Mouse (Mus musculus) neural tube, embryonic 10.5 days (tissue): ENCODE data around the gene Fam196a.

ENCODE experiments used
- DNase-seq: peaks from one replicate; pipeline ENCODE4 v3.0.0-alpha.2; 2017; ENCODE audit warnings: low spot score; ENCODE audit errors: extremely low spot score

Gene Fam196a

GRCm38 (mm10) chr7:134937927-134938609 lies at the start of gene Fam196a:
Gene Fam196a, minus strand, starts transcription at chr7:134938430.
- DNase-seq = peak; percentile 84

GRCm38 (mm10) chr7:134961608-134962007 lies 23.4 kb upstream of the Fam196a start:
- no peak for DNase-seq

GRCm38 (mm10) chr7:134960871-134961270 lies 22.6 kb upstream of the Fam196a start:
- DNase-seq = no peak

- no peak for DNase-seq
These were observed 20.9 kb upstream of the Fam196a start for GRCm38 (mm10) chr7:134959086-134959485.

- no peak for DNase-seq
These were observed 7.9 kb upstream of the Fam196a start for GRCm38 (mm10) chr7:134945925-134946716.

GRCm38 (mm10) chr7:134943701-134944100 lies 5.5 kb upstream of the Fam196a start:
- no peak for DNase-seq

GRCm38 (mm10) chr7:134943063-134943462 lies 4.8 kb upstream of the Fam196a start:
- no peak for DNase-seq

GRCm38 (mm10) chr7:134941891-134942290 lies 3.7 kb upstream of the Fam196a start:
- DNase-seq = no peak

GRCm38 (mm10) chr7:134937471-134937926 lies 731 bp downstream of the Fam196a start:
- DNase-seq = peak; percentile 58

GRCm38 (mm10) chr7:134931886-134932285 lies 6.3 kb downstream of the Fam196a start:
- DNase-seq = no peak

GRCm38 (mm10) chr7:134901992-134902391 lies 36.2 kb downstream of the Fam196a start:
- no peak for DNase-seq

- no peak for DNase-seq
These were observed 38.8 kb downstream of the Fam196a start for GRCm38 (mm10) chr7:134899462-134899861.

- DNase-seq = no peak
These were observed 43.6 kb downstream of the Fam196a start for GRCm38 (mm10) chr7:134894604-134895003.

GRCm38 (mm10) chr7:134892972-134893371 lies 45.3 kb downstream of the Fam196a start:
- DNase-seq = no peak

- no peak for DNase-seq
These were observed 45.8 kb downstream of the Fam196a start for GRCm38 (mm10) chr7:134892449-134892871.

GRCm38 (mm10) chr7:134883516-134883915 lies 54.7 kb downstream of the Fam196a start:
- DNase-seq = no peak

- DNase-seq = no peak
These were observed 57.8 kb downstream of the Fam196a start for GRCm38 (mm10) chr7:134880431-134880830.

- no peak for DNase-seq
These were observed 59.2 kb downstream of the Fam196a start for GRCm38 (mm10) chr7:134878985-134879384.

GRCm38 (mm10) chr7:134872981-134873380 lies 65.2 kb downstream of the Fam196a start:
- DNase-seq = no peak

GRCm38 (mm10) chr7:134872511-134872910 lies 65.7 kb downstream of the Fam196a start:
- DNase-seq = no peak

GRCm38 (mm10) chr7:134864175-134864574 lies 74.1 kb downstream of the Fam196a start:
- peak; percentile 49 for DNase-seq

GRCm38 (mm10) chr7:134862000-134862399 lies 76.2 kb downstream of the Fam196a start:
- no peak for DNase-seq
